Mouse (Mus musculus) lung, postnatal 0 days (tissue): ENCODE measurements around the gene Syngr1.

ENCODE experiments used
- CTCF ChIP-seq: IDR thresholded peaks from 2 replicates; pipeline ENCODE4 v1.5.1; 2016; ENCODE audit warnings: antibody characterized with exemption, mild to moderate bottlenecking
- EP300 ChIP-seq: IDR thresholded peaks from 2 replicates; pipeline ENCODE4 v1.6.1; 2016; ENCODE audit warnings: antibody characterized with exemption, mild to moderate bottlenecking, control low read depth

DNA sequence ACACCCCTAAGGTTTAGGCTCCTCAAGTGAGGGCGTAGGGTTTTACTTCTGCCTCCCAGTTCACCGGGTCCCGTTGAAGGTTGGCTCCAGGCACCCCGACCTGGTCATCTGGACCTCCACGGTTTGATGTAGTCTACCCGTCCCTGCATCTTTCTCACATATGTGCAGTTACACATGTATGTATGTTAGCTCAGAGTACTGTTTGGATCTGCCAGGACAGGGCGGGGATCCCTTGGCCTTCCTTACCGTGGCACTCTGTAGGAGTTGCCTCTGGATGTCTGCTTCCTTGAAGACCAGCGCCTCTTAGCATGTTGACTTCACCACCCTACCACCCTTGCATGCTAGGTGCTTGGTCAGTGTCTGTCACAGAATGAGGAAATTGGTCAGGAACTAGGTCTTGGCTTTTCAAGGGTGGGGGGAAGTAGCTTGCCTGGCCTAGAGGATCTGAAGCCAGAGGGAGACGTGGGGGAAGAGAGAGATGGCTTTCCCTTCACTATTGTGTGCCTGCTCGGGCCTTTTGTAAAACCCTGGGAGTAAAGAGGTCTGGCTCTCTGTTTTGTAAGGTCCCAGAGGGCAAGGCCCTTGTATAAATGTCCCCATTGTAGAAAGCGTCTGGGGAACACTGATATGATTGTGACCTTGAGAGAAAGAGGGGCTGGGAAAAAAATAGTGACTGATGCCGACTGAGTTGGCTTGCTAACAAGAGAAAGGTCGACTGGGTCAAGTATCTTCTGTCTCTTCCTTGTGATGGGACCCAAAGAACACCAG, 42.7 kb downstream of the Syngr1 start:
- TF ChIP-seq CTCF = no peak
- no peak for TF ChIP-seq EP300
